Mouse (Mus musculus) midbrain, embryonic 15.5 days (tissue): ENCODE measurements at regions not wholly inside any gene's neighbourhood (a gene's known extent, or its start where the extent isn't known, plus 50 kb on each side); places are given as distances from the start of the nearest gene placed in this dataset.

Experiments used
- ATAC-seq: fragments of 200-750 bp; cut with Nextera tagmentation; replicated peaks from 2 replicates; pipeline ENCODE4 v1.8.0; 2017; ENCODE audit warnings: moderate TSS enrichment
- H3K27ac ChIP-seq: fragments of 300-500 bp; sonication (generic); 2 replicates; pipeline ENCODE4 v1.5.1; 2015; ENCODE audit warnings: mild to moderate bottlenecking, inconsistent platforms
- H3K27me3 ChIP-seq: fragments of 300-500 bp; sonication (generic); replicated peaks from 2 replicates; pipeline ENCODE4 v1.6.1; 2015; ENCODE audit warnings: inconsistent platforms
- H3K36me3 ChIP-seq: fragments of 300-500 bp; sonication (generic); replicated peaks from 2 replicates; pipeline ENCODE4 v1.6.1; 2015; ENCODE audit warnings: inconsistent platforms
- H3K4me1 ChIP-seq: fragments of 300-500 bp; sonication (generic); 2 replicates; pipeline ENCODE4 v1.6.1; 2015; ENCODE audit warnings: inconsistent platforms
- H3K4me2 ChIP-seq: fragments of 300-500 bp; sonication (generic); 2 replicates; pipeline ENCODE4 v1.6.1; 2015; ENCODE audit warnings: inconsistent platforms, mild to moderate bottlenecking, moderate library complexity
- H3K4me3 ChIP-seq: fragments of 300-500 bp; sonication (generic); 2 replicates; pipeline ENCODE4 v1.5.1; 2015; ENCODE audit warnings: mild to moderate bottlenecking, inconsistent platforms
- H3K9ac ChIP-seq: fragments of 300-500 bp; sonication (generic); 2 replicates; pipeline ENCODE4 v1.6.1; 2015; ENCODE audit warnings: mild to moderate bottlenecking, inconsistent platforms
- H3K9me3 ChIP-seq: fragments of 300-500 bp; sonication (generic); 2 replicates; pipeline ENCODE4 v1.6.1; 2016; ENCODE audit warnings: inconsistent platforms
- WGBS: fragments of 180-500 bp; shearing (Covaris S2); methylation state at CpG from one replicate; pipeline ENCODE4 v1.1.7; 2015; ENCODE audit warnings: mixed read lengths; 5-methylcytosine and 5-hydroxymethylcytosine counted together

GRCm38 (mm10) chr2:137898425-137898824 lies 357.9 kb upstream of the Btbd3 start:
- Histone ChIP-seq H3K36me3 (no peaks in the 10 kb centered on the region), H3K27me3 (no peaks in the 10 kb centered on the region), H3K4me2 (no peak overlapping the region), H3K9ac (no peak overlapping the region), H3K9me3 (no peaks in the 10 kb centered on the region), H3K4me1 (no peaks in the 10 kb centered on the region), H3K4me3 (no peak overlapping the region), H3K27ac (no peak overlapping the region)
- ATAC-seq, result no peak

- 91% methylated on average over 7 of the region's 7 CpGs for WGBS
- H3K27ac ChIP-seq, result no peak overlapping the region
- H3K36me3 ChIP-seq, result no peaks in the 10 kb centered on the region
- no peaks in the 10 kb centered on the region for H3K27me3 ChIP-seq
- no peak overlapping the region for H3K9ac ChIP-seq
- no peak for ATAC-seq
- H3K4me2 ChIP-seq, result no peak overlapping the region
- no peaks in the 10 kb centered on the region for H3K4me1 ChIP-seq
- no peaks in the 10 kb centered on the region for H3K9me3 ChIP-seq
- H3K4me3 ChIP-seq, result no peak overlapping the region
These were observed 375.9 kb upstream of the Btbd3 start for GRCm38 (mm10) chr2:137880211-137881031.

GRCm38 (mm10) chr2:137869676-137870075 lies 386.7 kb upstream of the Btbd3 start:
- 72% methylated on average over 4 of the region's 4 CpGs for WGBS

GRCm38 (mm10) chr2:137854494-137854893 lies 401.9 kb upstream of the Btbd3 start:
- Histone ChIP-seq H3K9me3 (no peaks in the 10 kb centered on the region), H3K4me2 (no peak overlapping the region), H3K27me3 (no peaks in the 10 kb centered on the region), H3K27ac (no peak overlapping the region), H3K4me3 (no peak overlapping the region), H3K36me3 (no peaks in the 10 kb centered on the region), H3K9ac (no peak overlapping the region), H3K4me1 (no peaks in the 10 kb centered on the region)
- no peak for ATAC-seq
- 86% methylated on average over 4 of the region's 4 CpGs for WGBS

More at GRCm38 (mm10) chr2:137869676-137870075, 386.7 kb upstream of the Btbd3 start:
- no peaks in the 10 kb centered on the region for H3K27me3 ChIP-seq
- no peak overlapping the region for H3K9ac ChIP-seq
- no peaks in the 10 kb centered on the region for H3K9me3 ChIP-seq
- no peak overlapping the region for H3K27ac ChIP-seq
- H3K36me3 ChIP-seq, result no peaks in the 10 kb centered on the region
- H3K4me1 ChIP-seq, result no peaks in the 10 kb centered on the region
- no peak overlapping the region for H3K4me3 ChIP-seq
- ATAC-seq, result no peak
- H3K4me2 ChIP-seq, result no peak overlapping the region

- 89% methylated on average over 10 of the region's 10 CpGs for WGBS
These were observed 402.7 kb upstream of the Btbd3 start for GRCm38 (mm10) chr2:137853399-137854259.

GRCm38 (mm10) chr2:137847901-137848300 lies 408.5 kb upstream of the Btbd3 start:
- H3K9ac ChIP-seq, result no peak overlapping the region
- H3K27ac ChIP-seq, result no peak overlapping the region
- H3K4me1 ChIP-seq, result no peaks in the 10 kb centered on the region
- WGBS, result 59% methylated on average over 2 of the region's 2 CpGs
- no peaks in the 10 kb centered on the region for H3K9me3 ChIP-seq
- no peaks in the 10 kb centered on the region for H3K36me3 ChIP-seq
- H3K4me3 ChIP-seq, result no peak overlapping the region
- no peak overlapping the region for H3K4me2 ChIP-seq
- no peak for ATAC-seq
- H3K27me3 ChIP-seq, result no peaks in the 10 kb centered on the region

More at GRCm38 (mm10) chr2:137853399-137854259, 402.7 kb upstream of the Btbd3 start:
- no peak for ATAC-seq
- no peak overlapping the region for H3K27ac ChIP-seq
- H3K9ac ChIP-seq, result no peak overlapping the region
- H3K27me3 ChIP-seq, result no peaks in the 10 kb centered on the region
- H3K36me3 ChIP-seq, result no peaks in the 10 kb centered on the region
- no peak overlapping the region for H3K4me2 ChIP-seq
- no peaks in the 10 kb centered on the region for H3K9me3 ChIP-seq
- no peak overlapping the region for H3K4me3 ChIP-seq
- no peaks in the 10 kb centered on the region for H3K4me1 ChIP-seq

- H3K9me3 ChIP-seq, result no peaks in the 10 kb centered on the region
- no peaks in the 10 kb centered on the region for H3K4me1 ChIP-seq
- 79% methylated on average over 8 of the region's 8 CpGs for WGBS
These were observed 428.5 kb upstream of the Btbd3 start for GRCm38 (mm10) chr2:137827814-137828374.

GRCm38 (mm10) chr2:137821344-137821916 lies 434.9 kb upstream of the Btbd3 start:
- H3K36me3 ChIP-seq, result no peaks in the 10 kb centered on the region
- H3K4me3 ChIP-seq, result no peak overlapping the region
- H3K4me2 ChIP-seq, result no peak overlapping the region
- H3K4me1 ChIP-seq, result no peaks in the 10 kb centered on the region
- ATAC-seq, result 0 out of 2 replicates have a peak, but pooled peaks have one; percentile 20
- no peak overlapping the region for H3K27ac ChIP-seq
- no peaks in the 10 kb centered on the region for H3K27me3 ChIP-seq
- H3K9me3 ChIP-seq, result no peaks in the 10 kb centered on the region
- no peak overlapping the region for H3K9ac ChIP-seq
- WGBS, result 49% methylated on average over 5 of the region's 5 CpGs

More at GRCm38 (mm10) chr2:137827814-137828374, 428.5 kb upstream of the Btbd3 start:
- Histone ChIP-seq H3K4me2 (no peak overlapping the region), H3K36me3 (no peaks in the 10 kb centered on the region), H3K27me3 (no peaks in the 10 kb centered on the region), H3K4me3 (no peak overlapping the region), H3K9ac (no peak overlapping the region), H3K27ac (no peak overlapping the region)
- no peak for ATAC-seq

- Histone ChIP-seq H3K9me3 (no peaks in the 10 kb centered on the region), H3K4me1 (no peaks in the 10 kb centered on the region), H3K9ac (no peak overlapping the region), H3K4me3 (no peak overlapping the region), H3K27ac (no peak overlapping the region), H3K4me2 (no peak overlapping the region), H3K27me3 (no peaks in the 10 kb centered on the region), H3K36me3 (no peaks in the 10 kb centered on the region)
- no peak for ATAC-seq
- 94% methylated on average over 1 of the region's 1 CpGs for WGBS
These were observed 441.4 kb upstream of the Btbd3 start for GRCm38 (mm10) chr2:137814945-137815344.

GRCm38 (mm10) chr2:137808401-137809230 lies 447.7 kb upstream of the Btbd3 start:
- Histone ChIP-seq H3K4me1 (peaks cover 12% of the 10 kb centered on the region), H3K4me3 (peak overlapping the region; percentile 25), H3K27ac (peak overlapping the region; percentile 69), H3K9me3 (no peaks in the 10 kb centered on the region), H3K9ac (peak overlapping the region; percentile 36; the same call in 1 of the 2 replicates), H3K27me3 (no peaks in the 10 kb centered on the region), H3K36me3 (no peaks in the 10 kb centered on the region), H3K4me2 (peak overlapping the region; percentile 49)
- ATAC-seq, result peak; percentile 89
- 29% methylated on average over 13 of the region's 13 CpGs for WGBS

GRCm38 (mm10) chr2:137807594-137808295 lies 448.6 kb upstream of the Btbd3 start:
- 0 out of 2 replicates have a peak overlapping the region, but pooled peaks have one; percentile 20 for H3K27ac ChIP-seq
- ATAC-seq, result peak; percentile 50

More at GRCm38 (mm10) chr2:137807594-137808295, 448.6 kb upstream of the Btbd3 start:
- Histone ChIP-seq H3K4me2 (no peak overlapping the region; the same call in 1 of the 2 replicates), H3K36me3 (no peaks in the 10 kb centered on the region), H3K27me3 (no peaks in the 10 kb centered on the region), H3K9me3 (no peaks in the 10 kb centered on the region), H3K9ac (no peak overlapping the region), H3K4me3 (no peak overlapping the region), H3K4me1 (peaks cover 12% of the 10 kb centered on the region)
- WGBS, result 62% methylated on average over 5 of the region's 5 CpGs
